Mouse (Mus musculus) C2C12 (cell line): ENCODE data around the gene Ktn1.

Experiments
- CEBPB ChIP-seq: IDR thresholded peaks from one replicate; pipeline ENCODE4 v1.6.1; 2011; ENCODE audit warnings: low read depth, mild to moderate bottlenecking, control low read depth, moderate library complexity
- CTCF ChIP-seq: IDR thresholded peaks from one replicate; pipeline ENCODE4 v1.5.1; 2011; ENCODE audit not compliant: control insufficient read depth, insufficient read depth, insufficient read length
- FOSL1 ChIP-seq: IDR thresholded peaks from one replicate; pipeline ENCODE4 v1.8.0; 2011; ENCODE audit warnings: mild to moderate bottlenecking, low read length; ENCODE audit not compliant: poor library complexity, insufficient read depth, severe bottlenecking
- MAX ChIP-seq: IDR thresholded peaks from one replicate; pipeline ENCODE4 v1.6.1; 2011; ENCODE audit warnings: mild to moderate bottlenecking, control low read depth
- MYOD1 ChIP-seq: IDR thresholded peaks from one replicate; pipeline ENCODE4 v1.6.1; 2011; ENCODE audit warnings: low read depth; ENCODE audit not compliant: control insufficient read depth, insufficient read length
- USF1 ChIP-seq: IDR thresholded peaks from one replicate; pipeline ENCODE4 v1.6.1; 2011; ENCODE audit warnings: low read depth, mild to moderate bottlenecking, control low read depth, moderate library complexity

DNA sequence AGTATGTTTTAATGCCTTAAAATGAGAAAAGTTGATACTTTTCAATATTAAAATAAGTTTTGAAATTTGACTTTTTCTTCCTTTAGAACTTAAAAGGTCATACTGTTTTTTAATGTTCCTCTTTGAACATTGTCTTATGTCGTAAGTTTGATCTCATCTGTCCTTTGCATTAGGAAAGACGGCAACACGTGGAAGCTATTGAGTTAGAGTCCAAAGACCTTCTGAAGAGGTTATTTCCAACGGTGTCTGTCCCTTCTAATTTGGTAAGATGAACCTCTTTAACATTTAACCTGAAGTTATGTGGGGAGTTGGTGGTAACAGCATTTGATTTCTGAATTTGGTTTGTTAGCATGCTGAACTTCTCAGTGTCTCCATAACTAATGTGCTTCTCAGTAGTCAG, 71.8 kb downstream of the Ktn1 start:
- no peak for TF ChIP-seq MAX
- TF ChIP-seq MYOD1 = no peak
- TF ChIP-seq CTCF = no peak
- no peak for TF ChIP-seq CEBPB
- no peak for TF ChIP-seq USF1
- no peak for TF ChIP-seq FOSL1
